Mouse (Mus musculus): ENCODE results near the gene Pabpc4. TPM values are rescaled to one million over a fixed set of nuclear protein-coding genes. Genes with fewer than 3 reads are reported as not detected.
"Not testable (repeated sequence)": the region's sequence is repeated elsewhere in the genome, so short reads cannot be mapped to it uniquely, and the experiment has no call there.

Gene Pabpc4
- polyA plus RNA-seq, 1 experiment from 2014 or later, result 32.2 TPM

GRCm38 (mm10) chr4:123313010-123313409, 50.9 kb downstream of the Pabpc4 start:
- H3K27me3 ChIP-seq, result no peaks in the 10 kb centered on the region
- H3K36me3 ChIP-seq, result no peaks in the 10 kb centered on the region
- 86% methylated on average over 6 of the region's 6 CpGs for WGBS

GRCm38 (mm10) chr4:123314497-123314896, 52.3 kb downstream of the Pabpc4 start:
- no peaks in the 10 kb centered on the region for H3K9me3 ChIP-seq
- no peak overlapping the region for H3K4me3 ChIP-seq
- ATAC-seq (ENCODE audit: low FRiP score, low read depth), result no peak
- H3K9ac ChIP-seq, result no peak overlapping the region
- H3K4me1 ChIP-seq (replicated peaks), result no peaks in the 10 kb centered on the region
- no peaks in the 10 kb centered on the region for H3K36me3 ChIP-seq
- H3K27ac ChIP-seq (replicated peaks), result no peak overlapping the region
- H3K27me3 ChIP-seq, result no peaks in the 10 kb centered on the region
- WGBS, result 83% methylated on average over 3 of the region's 3 CpGs
- H3K4me2 ChIP-seq, result no peak overlapping the region

More at GRCm38 (mm10) chr4:123313010-123313409, 50.9 kb downstream of the Pabpc4 start:
- Histone ChIP-seq H3K4me3 (no peak overlapping the region), H3K4me2 (no peak overlapping the region), H3K4me1 (replicated peaks) (no peaks in the 10 kb centered on the region), H3K9me3 (no peaks in the 10 kb centered on the region), H3K27ac (replicated peaks) (no peak overlapping the region), H3K9ac (no peak overlapping the region)
- no peak for ATAC-seq (ENCODE audit: low FRiP score, low read depth)

- peaks cover 12% of the 10 kb centered on the region for H3K27me3 ChIP-seq
- ATAC-seq (ENCODE audit: low FRiP score, low read depth), result peak; percentile 60; the same call in 1 of the 2 replicates
- not testable (repeated sequence) for H3K36me3 ChIP-seq; H3K4me1 ChIP-seq (replicated peaks); H3K9ac ChIP-seq; H3K9me3 ChIP-seq; H3K27ac ChIP-seq (replicated peaks)
- H3K4me2 ChIP-seq, result peak overlapping the region; percentile 52
- H3K4me3 ChIP-seq, result peak overlapping the region; percentile 25
- 16% methylated on average over 25 of the region's 38 CpGs for WGBS
These were observed 60.8 kb downstream of the Pabpc4 start for GRCm38 (mm10) chr4:123322910-123323309.

- Histone ChIP-seq H3K36me3 (no peaks in the 10 kb centered on the region), H3K4me2 (peak within 1 kb of the TSS; percentile 52), H3K4me1 (replicated peaks) (no peaks in the 10 kb centered on the region; the same call in 1 of the 2 replicates), H3K27me3 (peaks cover 12% of the 10 kb centered on the region), H3K27ac (replicated peaks) (no peak within 1 kb of the TSS), H3K4me3 (peak within 1 kb of the TSS; percentile 25), H3K9me3 (no peaks in the 10 kb centered on the region), H3K9ac (no peak within 1 kb of the TSS)
- 13% methylated on average over 13 of the region's 13 CpGs for WGBS
- ATAC-seq (ENCODE audit: low FRiP score, low read depth), result no peak
These were observed 61.4 kb downstream of the Pabpc4 start, which contains the start of gene Oxct2a for GRCm38 (mm10) chr4:123323534-123323933. Gene Oxct2a, minus strand, starts transcription at chr4:123323634.

- ATAC-seq (ENCODE audit: low FRiP score, low read depth), result no peak
- Histone ChIP-seq H3K9ac (no peak overlapping the region), H3K4me2 (no peak overlapping the region), H3K27me3 (peaks cover 12% of the 10 kb centered on the region), H3K9me3 (no peaks in the 10 kb centered on the region), H3K36me3 (no peaks in the 10 kb centered on the region), H3K27ac (replicated peaks) (no peak overlapping the region), H3K4me3 (no peak overlapping the region), H3K4me1 (replicated peaks) (no peaks in the 10 kb centered on the region; the same call in 1 of the 2 replicates)
- WGBS, result 80% methylated on average over 3 of the region's 3 CpGs
These were observed 63.9 kb downstream of the Pabpc4 start for GRCm38 (mm10) chr4:123326087-123326486.

GRCm38 (mm10) chr4:123327630-123328029, 65.5 kb downstream of the Pabpc4 start:
- H3K4me1 ChIP-seq (replicated peaks), result no peaks in the 10 kb centered on the region; the same call in 1 of the 2 replicates
- WGBS, result 58% methylated on average over 3 of the region's 3 CpGs
- H3K9me3 ChIP-seq, result no peaks in the 10 kb centered on the region
- H3K36me3 ChIP-seq, result no peaks in the 10 kb centered on the region
- H3K9ac ChIP-seq, result no peak overlapping the region
- H3K27ac ChIP-seq (replicated peaks), result no peak overlapping the region
- no peak overlapping the region for H3K4me3 ChIP-seq
- no peak overlapping the region for H3K4me2 ChIP-seq
- ATAC-seq (ENCODE audit: low FRiP score, low read depth), result no peak
- H3K27me3 ChIP-seq, result 0 out of 2 replicates have a peak, but pooled peaks cover 5% of the 10 kb centered on the region

GRCm38 (mm10) chr4:123328946-123329345, 66.8 kb downstream of the Pabpc4 start:
- Histone ChIP-seq H3K27me3 (no peaks in the 10 kb centered on the region), H3K27ac (replicated peaks) (no peak overlapping the region), H3K4me3 (no peak overlapping the region), H3K4me2 (no peak overlapping the region), H3K9me3 (no peaks in the 10 kb centered on the region), H3K9ac (no peak overlapping the region), H3K36me3 (no peaks in the 10 kb centered on the region), H3K4me1 (replicated peaks) (no peaks in the 10 kb centered on the region)
- ATAC-seq (ENCODE audit: low FRiP score, low read depth), result no peak
- 64% methylated on average over 6 of the region's 6 CpGs for WGBS

- no peak for ATAC-seq (ENCODE audit: low FRiP score, low read depth)
- Histone ChIP-seq H3K9ac (no peak overlapping the region), H3K9me3 (no peaks in the 10 kb centered on the region), H3K4me2 (no peak overlapping the region), H3K27ac (replicated peaks) (no peak overlapping the region), H3K4me1 (replicated peaks) (no peaks in the 10 kb centered on the region), H3K36me3 (no peaks in the 10 kb centered on the region), H3K27me3 (no peaks in the 10 kb centered on the region), H3K4me3 (no peak overlapping the region)
- WGBS, result 46% methylated on average over 3 of the region's 5 CpGs
These were observed 69.2 kb downstream of the Pabpc4 start for GRCm38 (mm10) chr4:123331326-123331725.

GRCm38 (mm10) chr4:123331961-123332360, 69.8 kb downstream of the Pabpc4 start:
- not testable (repeated sequence) for H3K4me3 ChIP-seq; H3K27me3 ChIP-seq; ATAC-seq (ENCODE audit: low FRiP score, low read depth); H3K4me2 ChIP-seq; H3K4me1 ChIP-seq (replicated peaks); H3K9me3 ChIP-seq; H3K27ac ChIP-seq (replicated peaks); H3K36me3 ChIP-seq; H3K9ac ChIP-seq
- 50% methylated on average over 1 of the region's 1 CpGs for WGBS

- no peaks in the 10 kb centered on the region for H3K9me3 ChIP-seq
- no peak overlapping the region for H3K4me3 ChIP-seq
- no peak overlapping the region for H3K4me2 ChIP-seq
- H3K9ac ChIP-seq, result no peak overlapping the region
- 97% methylated on average over 4 of the region's 4 CpGs for WGBS
- no peak overlapping the region for H3K27ac ChIP-seq (replicated peaks)
- no peaks in the 10 kb centered on the region for H3K27me3 ChIP-seq
- no peak for ATAC-seq (ENCODE audit: low FRiP score, low read depth)
- no peaks in the 10 kb centered on the region for H3K36me3 ChIP-seq
- no peaks in the 10 kb centered on the region for H3K4me1 ChIP-seq (replicated peaks)
These were observed 71.0 kb downstream of the Pabpc4 start for GRCm38 (mm10) chr4:123333151-123333550.

GRCm38 (mm10) chr4:123334177-123334576, 72.0 kb downstream of the Pabpc4 start:
- no peak for ATAC-seq (ENCODE audit: low FRiP score, low read depth)
- Histone ChIP-seq H3K36me3 (no peaks in the 10 kb centered on the region), H3K9ac (no peak overlapping the region), H3K9me3 (no peaks in the 10 kb centered on the region), H3K27ac (replicated peaks) (no peak overlapping the region), H3K4me3 (no peak overlapping the region), H3K4me2 (no peak overlapping the region), H3K4me1 (replicated peaks) (no peaks in the 10 kb centered on the region), H3K27me3 (no peaks in the 10 kb centered on the region)
- WGBS, result 80% methylated on average over 3 of the region's 3 CpGs

- not testable (repeated sequence) for ATAC-seq (ENCODE audit: low FRiP score, low read depth); H3K27ac ChIP-seq (replicated peaks); H3K4me2 ChIP-seq; H3K9ac ChIP-seq; H3K9me3 ChIP-seq; H3K36me3 ChIP-seq; H3K27me3 ChIP-seq; H3K4me1 ChIP-seq (replicated peaks); H3K4me3 ChIP-seq
- WGBS, result 69% methylated on average over 10 of the region's 10 CpGs
These were observed 73.1 kb downstream of the Pabpc4 start for GRCm38 (mm10) chr4:123335244-123335643.
